Mouse (Mus musculus) cerebellum, postnatal 25 days (tissue): ENCODE measurements around the gene Atg4a.

Experiments used
- DNase-seq, 2 experiments: peaks; one replicate each; pipeline ENCODE4 v3.0.0; 2021; ENCODE audit warnings: mixed read lengths in 2 of 2

Atg4a gene

GRCm38 (mm10) chrX:140956272-140956940, at the start of gene Atg4a, which contains the start of gene Psmd10:
Gene Atg4a (plus strand): TSS chrX:140956907.
Gene Psmd10 (minus strand): TSS chrX:140956728.
- DNase-seq = peak; percentile 84 to 92

DNA sequence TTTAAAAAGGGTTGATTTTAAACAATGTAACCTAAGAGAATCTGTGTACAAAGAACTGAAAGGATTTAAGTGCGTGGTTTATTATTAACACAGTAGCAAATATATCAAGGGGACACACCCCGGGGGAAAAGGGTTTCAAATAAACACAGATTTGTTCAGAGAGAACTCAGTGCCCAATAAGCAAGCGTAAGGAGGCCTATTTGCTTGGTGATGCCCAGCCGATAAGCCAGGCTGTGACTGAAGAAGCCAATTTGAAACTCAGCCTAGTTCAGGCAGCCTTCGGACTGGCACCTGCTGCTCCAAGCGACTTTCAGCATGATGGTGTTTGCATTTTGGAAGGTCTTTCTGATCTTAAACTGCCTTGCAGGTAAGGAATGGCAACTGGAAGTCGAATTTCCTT, 49.3 kb upstream of the Atg4a start, which contains the start of gene Vsig1:
Vsig1 (plus strand) TSS at position 249 of the 400 bp plus-strand sequence.
- DNase-seq = no peak

DNA sequence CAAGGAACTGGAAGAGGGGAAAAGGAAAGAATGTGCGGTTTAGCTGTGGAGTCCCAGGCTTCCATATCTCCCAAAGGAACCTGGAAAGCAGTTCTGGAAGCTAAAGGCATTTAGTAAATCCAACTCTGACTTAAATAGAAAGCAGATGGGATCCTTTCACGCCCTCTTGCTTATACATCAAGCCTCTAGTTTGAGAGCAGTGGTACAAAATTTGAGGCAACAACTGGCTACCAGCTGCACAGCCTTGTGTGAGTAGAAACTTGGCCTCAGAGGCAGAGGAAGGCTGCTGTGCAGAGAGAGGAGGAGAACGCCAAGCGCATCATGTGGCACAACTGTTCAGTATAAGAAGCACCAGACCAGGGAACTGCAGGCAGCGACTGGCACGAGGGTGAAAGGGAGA, 35.4 kb upstream of the Atg4a start:
- DNase-seq = no peak

- DNase-seq = no peak
Measured at GRCm38 (mm10) chrX:140932066-140932465, 24.6 kb upstream of the Atg4a start.

GRCm38 (mm10) chrX:140933263-140933662, 23.4 kb upstream of the Atg4a start:
- no peak for DNase-seq

DNA sequence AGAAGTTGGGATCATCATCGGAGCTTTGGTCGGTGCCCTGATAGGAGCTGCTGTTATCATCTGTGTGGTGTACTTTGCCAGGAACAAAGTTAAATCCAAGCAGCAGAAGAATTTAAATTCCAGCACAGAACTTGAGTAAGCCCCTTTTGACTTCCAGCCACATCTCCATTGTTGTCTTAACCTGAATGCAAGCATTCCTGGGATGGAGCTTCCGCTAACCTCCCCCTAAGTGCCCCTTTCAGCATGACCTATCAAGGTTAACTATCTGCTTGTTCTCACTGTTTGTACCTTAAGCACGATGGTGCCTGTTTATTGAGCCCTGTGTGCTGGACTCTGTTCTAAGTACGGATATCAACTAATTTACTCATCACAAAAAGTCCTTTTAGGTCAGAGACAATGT, 20.4 kb upstream of the Atg4a start:
- no peak for DNase-seq

- DNase-seq = no peak
Measured at GRCm38 (mm10) chrX:140953618-140954017, 3.1 kb upstream of the Atg4a start.

DNA sequence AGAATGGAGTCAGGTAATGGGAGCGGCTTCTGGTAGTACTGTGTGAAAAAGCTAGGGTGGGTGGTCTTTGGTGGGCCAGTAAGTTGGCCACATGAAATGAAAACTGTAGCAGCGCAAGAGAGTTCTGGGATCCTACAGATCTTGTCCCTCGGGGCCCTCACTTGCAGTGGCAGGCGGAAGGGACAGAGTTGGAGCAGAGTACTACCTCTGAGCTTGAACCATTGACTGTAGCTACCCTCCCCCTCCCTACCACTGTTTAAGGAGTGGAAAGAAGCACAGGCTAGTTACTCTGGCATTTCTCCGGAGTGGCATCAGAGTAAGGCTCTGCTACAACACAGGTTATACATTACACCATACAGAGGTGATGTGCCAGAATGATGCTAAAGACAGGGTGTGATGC, 252 bp downstream of the Atg4a start:
- DNase-seq = no peak

DNA sequence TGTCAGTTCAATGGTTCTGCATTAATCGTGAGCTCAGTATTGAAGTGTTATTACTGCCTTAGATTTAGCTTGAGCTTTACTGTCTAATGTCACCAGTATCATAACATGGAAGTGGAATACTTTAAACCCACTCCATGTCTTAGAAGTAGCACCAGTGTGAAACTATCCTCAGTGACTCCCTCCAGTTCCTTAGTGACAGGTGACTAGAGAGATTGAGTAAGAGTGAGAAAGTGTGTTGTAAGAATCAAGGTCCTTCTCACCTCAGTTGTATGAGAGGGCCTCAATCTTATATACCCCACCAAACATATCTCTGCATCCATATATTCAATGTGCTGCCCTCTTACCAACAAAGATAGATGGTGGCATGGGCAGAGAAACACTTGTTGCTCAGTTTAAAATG, 22.2 kb downstream of the Atg4a start:
- DNase-seq = no peak

- DNase-seq = no peak
Measured at GRCm38 (mm10) chrX:140979546-140979945, 22.8 kb downstream of the Atg4a start.

GRCm38 (mm10) chrX:140980163-140980562, 23.5 kb downstream of the Atg4a start:
- DNase-seq = no peak

GRCm38 (mm10) chrX:140983206-140983960, 26.7 kb downstream of the Atg4a start:
- no peak for DNase-seq

DNA sequence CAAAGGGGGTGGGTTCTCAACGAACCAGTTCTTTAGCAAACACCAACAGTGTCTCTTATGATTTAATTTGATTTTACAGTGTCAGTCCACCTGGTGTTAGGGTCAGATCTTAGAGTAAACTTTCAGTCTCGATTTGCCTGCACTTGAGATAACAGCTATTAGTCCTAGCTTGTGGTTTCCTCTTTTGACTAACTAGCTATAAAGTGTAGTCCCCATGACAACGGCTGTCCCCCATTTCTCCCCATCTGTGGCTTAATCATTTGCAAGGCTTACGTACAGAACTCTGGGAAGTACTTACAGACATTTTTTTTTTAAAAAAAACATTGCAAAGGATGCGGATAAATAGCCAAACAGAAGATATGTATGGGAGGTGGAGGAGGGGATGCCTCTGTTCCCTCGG, 28.1 kb downstream of the Atg4a start:
- no peak for DNase-seq

DNA sequence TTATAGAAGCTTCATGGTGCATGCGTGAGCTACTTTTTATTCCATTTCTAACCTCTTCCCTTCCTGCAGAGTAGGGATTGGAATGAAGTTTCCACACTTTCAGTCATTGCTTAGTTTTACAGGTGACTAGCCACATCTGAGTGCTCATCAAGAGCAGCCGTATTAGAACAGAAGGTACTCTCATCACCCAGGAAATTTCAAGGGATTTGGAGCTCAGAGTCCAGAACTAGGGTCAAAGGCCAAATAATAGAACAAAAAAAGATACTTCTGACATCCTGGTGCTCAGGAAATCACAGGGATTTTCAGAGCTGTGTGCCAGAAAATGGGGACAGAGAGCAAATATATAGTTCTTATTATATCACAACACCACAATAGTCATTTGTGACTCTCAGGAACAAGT, 28.5 kb downstream of the Atg4a start:
- DNase-seq = no peak

DNA sequence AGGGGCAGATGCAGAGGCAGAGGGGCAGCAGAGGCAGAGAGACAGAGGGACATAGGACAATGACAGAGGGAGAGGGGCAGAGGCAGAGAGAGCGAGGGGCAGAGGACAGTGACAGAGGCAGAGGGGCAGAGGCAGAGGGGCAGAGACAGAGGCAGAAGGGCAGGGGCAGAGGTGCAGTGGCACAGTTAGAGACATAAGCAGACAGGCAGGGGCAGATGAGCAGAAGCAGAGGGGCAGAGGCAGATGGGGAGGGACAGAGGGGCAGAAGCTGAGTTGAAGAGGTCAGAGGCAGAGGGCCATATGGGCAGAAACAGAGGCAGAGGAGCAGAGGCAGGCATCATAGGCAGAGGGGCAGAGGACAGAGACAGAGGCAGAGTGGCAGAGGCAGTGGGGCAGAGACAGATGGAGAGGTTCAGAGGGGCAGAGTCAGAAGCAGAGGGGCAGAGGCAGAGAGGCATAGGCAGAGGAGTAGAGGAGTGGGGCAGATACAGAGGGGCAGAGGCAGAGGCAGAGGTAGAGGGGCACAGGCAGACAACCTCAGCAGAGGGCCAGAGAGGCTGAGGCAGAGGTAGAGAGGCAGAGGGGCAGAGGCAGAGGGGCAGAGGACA, 40.3 kb downstream of the Atg4a start:
- DNase-seq = no peak

DNA sequence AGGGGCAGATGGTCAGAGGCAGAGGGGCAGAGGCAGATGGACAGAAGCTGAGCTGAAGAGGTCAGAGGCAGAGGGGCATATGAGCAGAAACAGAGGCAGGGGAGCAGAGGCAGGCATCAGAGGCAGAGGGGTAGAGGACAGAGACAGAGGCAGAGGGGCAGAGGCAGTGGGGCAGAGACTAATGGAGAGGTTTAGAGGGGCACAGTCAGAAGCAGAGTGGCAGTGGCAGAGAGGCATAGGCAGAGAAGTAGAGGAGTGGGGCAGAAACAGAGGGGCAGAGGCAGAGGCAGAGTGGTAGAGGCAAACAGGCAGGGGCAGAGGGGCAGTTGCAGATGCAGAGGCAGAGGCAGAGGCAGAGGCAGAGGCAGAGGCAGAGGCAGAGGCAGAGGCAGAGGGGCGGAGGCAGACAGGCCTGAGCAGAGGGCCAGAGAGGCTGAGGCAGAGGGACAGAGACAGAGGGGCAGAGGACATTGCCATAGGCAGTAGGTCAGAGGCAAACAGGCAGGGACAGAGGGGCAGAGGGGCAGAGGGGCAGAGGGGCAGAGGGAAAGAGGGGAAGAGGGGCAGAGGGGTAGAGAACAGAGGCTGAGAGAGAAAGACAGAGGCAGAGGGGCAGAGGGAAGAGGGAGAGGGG, 41.3 kb downstream of the Atg4a start:
- DNase-seq = no peak

GRCm38 (mm10) chrX:140998885-140999284, 42.2 kb downstream of the Atg4a start:
- DNase-seq = no peak

DNA sequence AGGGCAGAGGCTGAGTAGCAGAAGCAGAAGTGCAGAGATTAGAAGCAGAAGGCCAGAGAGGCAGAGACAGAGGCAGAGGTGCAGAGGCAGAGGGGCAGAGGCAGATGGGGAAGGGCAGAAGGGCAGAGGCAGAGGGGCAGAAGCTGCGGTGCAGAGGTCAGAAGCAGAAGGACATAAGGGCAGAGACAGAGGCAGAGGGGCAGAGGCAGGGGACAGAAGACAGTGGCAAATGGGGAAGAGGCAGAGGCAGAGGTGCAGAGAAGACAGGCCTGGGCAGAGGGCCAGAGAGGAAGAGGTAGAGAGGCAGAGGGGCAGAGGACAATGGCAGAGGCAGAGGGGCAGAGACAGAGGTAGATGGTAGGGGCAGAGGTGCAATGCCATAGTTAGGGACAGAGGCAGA, 193.0 kb downstream of the Atg4a start:
- DNase-seq = no peak

DNA sequence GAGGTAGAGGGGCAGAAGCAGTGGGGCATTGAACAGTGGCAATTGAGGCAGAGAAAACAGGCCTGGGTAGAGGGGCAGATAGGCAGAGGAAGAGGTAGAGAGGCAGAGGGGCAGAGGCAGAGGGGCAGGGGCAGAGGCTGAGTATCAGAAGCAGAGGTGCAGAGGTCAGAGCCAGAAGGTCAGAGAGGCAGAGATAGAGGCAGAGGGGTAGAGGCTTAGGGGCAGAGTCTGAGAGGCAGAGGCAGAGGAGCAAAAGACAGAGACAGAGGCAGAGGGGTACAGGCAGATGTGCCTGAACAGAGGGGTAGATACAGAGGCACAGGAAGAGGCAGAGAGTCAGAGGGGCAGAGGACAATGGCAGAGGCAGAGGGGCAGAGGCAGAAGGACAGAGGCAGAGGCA, 193.6 kb downstream of the Atg4a start:
- no peak for DNase-seq

DNA sequence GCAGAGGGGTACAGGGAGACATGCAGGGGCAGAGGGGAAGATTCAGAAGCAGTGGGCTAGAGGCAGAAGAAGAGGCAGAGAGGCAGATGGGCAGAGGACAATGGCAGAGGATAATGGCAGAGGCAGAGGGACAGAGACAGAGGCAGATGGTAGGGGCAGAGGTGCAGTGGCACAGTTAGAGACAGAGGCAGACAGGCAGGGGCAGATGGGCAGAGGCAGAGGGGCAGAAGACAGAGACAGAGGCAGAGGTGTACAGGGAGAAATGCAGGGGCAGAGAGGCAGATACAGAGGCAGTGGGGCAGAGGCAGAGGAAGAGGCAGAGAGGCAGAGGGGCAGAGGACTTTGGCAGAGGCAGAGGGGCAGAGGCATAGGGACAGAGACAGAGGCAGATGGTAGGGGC, 194.5 kb downstream of the Atg4a start:
- DNase-seq = no peak

DNA sequence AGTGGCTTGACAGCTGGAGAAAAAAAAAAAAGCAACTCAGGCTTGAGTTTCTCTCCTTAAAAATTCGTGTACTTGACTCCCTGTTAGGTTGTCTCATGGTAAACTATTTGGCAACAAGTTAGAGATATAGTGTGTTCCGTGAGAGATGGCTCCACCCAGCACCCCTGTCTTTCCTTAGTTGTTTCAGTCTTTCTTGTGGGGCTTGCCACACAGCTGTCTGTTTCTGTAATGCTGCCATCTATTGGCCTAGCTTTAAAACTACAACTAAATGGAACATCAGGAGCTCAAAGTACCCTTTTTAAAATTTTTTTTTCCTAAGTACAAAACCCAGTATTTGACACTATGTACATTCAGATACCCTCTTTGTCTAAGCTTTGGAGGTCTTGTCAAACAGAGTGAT, 200.0 kb downstream of the Atg4a start:
- DNase-seq = no peak

GRCm38 (mm10) chrX:141157626-141158025, 200.9 kb downstream of the Atg4a start:
- DNase-seq = no peak

- DNase-seq = peak in 1 of 2 experiments; percentile 27
Measured at GRCm38 (mm10) chrX:141158160-141158559, 201.5 kb downstream of the Atg4a start.
